Mouse (Mus musculus) cerebellum, postnatal 10 days (tissue): ENCODE data around the gene Zfp281.

Source experiments
- DNase-seq, 2 experiments: peaks; one replicate each; pipeline ENCODE4 v3.0.0; 2021; ENCODE audit warnings: mixed read lengths in 2 of 2

The Zfp281 gene

GRCm38 (mm10) chr1:136659337-136659736 lies 34.6 kb downstream of the Zfp281 start:
- no peak for DNase-seq

GRCm38 (mm10) chr1:136659917-136660316 lies 35.2 kb downstream of the Zfp281 start:
- no peak for DNase-seq

- no peak for DNase-seq
Measured at GRCm38 (mm10) chr1:136661511-136661910, 36.8 kb downstream of the Zfp281 start.

- peak in 1 of 2 experiments; percentile 46 for DNase-seq
Measured at GRCm38 (mm10) chr1:136661939-136662563, 37.4 kb downstream of the Zfp281 start.

- DNase-seq: no peak
Measured at GRCm38 (mm10) chr1:136664921-136665582, 40.4 kb downstream of the Zfp281 start.

- peak; percentile 50 to 52 for DNase-seq
Measured at GRCm38 (mm10) chr1:136666513-136666912, 41.8 kb downstream of the Zfp281 start.

- no peak for DNase-seq
Measured at GRCm38 (mm10) chr1:136669926-136670325, 45.2 kb downstream of the Zfp281 start.

GRCm38 (mm10) chr1:136670421-136670820 lies 45.7 kb downstream of the Zfp281 start:
- no peak for DNase-seq

- DNase-seq: no peak
Measured at GRCm38 (mm10) chr1:136671767-136672434, 47.2 kb downstream of the Zfp281 start.

- DNase-seq: no peak
Measured at GRCm38 (mm10) chr1:136672564-136672963, 47.9 kb downstream of the Zfp281 start.

GRCm38 (mm10) chr1:136673293-136673692 lies 48.6 kb downstream of the Zfp281 start:
- DNase-seq: no peak

GRCm38 (mm10) chr1:136674548-136675455 lies 50.1 kb downstream of the Zfp281 start:
- no peak for DNase-seq

GRCm38 (mm10) chr1:136675736-136676444 lies 51.2 kb downstream of the Zfp281 start:
- no peak for DNase-seq

- no peak for DNase-seq
Measured at GRCm38 (mm10) chr1:136676445-136676755, 51.7 kb downstream of the Zfp281 start.

GRCm38 (mm10) chr1:136677847-136678325 lies 53.2 kb downstream of the Zfp281 start:
- DNase-seq: no peak

GRCm38 (mm10) chr1:136678836-136679235 lies 54.1 kb downstream of the Zfp281 start:
- no peak for DNase-seq
